Mouse (Mus musculus): ENCODE data around the gene Gtf3c1.
A peak's percentile ranks its signal among the peaks of the same experiment; 100 is the strongest.

Gtf3c1 gene

DNA sequence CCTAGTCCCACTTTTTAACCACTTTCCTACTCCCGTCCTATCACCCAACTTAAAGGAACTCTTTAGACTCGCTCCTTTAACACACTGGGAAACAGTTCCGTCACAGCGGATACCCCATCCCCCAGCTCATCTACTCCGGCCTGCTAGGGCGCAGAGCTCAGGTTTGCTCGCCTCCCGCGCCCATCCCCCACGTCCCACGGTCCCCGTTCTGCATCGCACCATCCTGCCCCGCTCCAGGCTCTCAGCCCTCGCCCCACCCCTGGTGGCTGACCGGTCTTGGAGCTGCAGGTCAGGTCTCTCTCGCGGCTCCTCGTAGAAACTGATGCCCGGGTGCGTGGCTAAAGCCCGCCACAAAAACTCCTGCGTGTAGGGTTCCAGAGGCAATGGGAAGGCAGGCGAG, 394 bp downstream of the Gtf3c1 start:
- peak; percentile 73 for DNase-seq (ENCODE audit: low spot score)

GRCm38 (mm10) chr7:125702791-125703190, 4.8 kb downstream of the Gtf3c1 start:
- no peak for DNase-seq (ENCODE audit: low spot score)

DNA sequence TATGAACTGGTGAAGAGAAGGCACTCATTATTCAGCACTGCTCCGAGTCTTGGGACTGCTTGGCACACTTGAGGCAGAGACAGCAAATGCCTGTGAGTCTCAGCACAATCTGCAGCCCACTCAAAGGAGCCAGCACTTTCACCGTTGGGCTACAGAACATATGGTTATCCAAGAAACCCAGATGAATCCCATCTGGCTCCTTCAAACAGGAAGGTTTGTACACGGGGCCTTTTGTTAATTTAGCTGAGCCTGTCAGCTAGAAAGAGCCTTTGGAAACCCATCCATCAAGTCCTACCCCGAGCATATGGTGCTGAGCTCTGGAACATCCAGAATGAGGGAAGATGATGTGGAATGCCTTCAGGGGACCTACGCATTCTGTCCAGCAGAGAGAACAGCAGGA, 13.5 kb downstream of the Gtf3c1 start:
- DNase-seq (ENCODE audit: low spot score) = no peak

DNA sequence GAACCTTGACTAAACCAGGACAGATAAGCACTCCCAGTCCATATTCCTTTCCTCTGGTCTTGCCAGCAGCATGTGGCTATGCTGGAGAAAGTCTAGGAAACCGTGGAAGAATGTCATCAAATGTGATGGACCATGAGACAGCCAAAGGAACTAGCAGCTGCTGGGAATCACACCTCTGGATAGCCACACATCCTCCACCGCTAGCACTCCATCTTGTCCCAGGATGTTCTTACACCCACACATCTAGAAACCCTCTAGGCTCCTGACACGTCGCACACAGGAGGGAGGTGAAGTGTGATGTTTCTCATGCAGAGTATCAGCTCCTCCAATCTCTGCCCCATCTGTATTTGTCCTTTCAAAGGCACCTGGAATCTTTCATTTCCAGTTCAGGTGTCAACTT, 17.1 kb downstream of the Gtf3c1 start:
- DNase-seq (ENCODE audit: low spot score) = no peak

GRCm38 (mm10) chr7:125679936-125680335, 27.6 kb downstream of the Gtf3c1 start:
- DNase-seq (ENCODE audit: low spot score) = no peak

DNA sequence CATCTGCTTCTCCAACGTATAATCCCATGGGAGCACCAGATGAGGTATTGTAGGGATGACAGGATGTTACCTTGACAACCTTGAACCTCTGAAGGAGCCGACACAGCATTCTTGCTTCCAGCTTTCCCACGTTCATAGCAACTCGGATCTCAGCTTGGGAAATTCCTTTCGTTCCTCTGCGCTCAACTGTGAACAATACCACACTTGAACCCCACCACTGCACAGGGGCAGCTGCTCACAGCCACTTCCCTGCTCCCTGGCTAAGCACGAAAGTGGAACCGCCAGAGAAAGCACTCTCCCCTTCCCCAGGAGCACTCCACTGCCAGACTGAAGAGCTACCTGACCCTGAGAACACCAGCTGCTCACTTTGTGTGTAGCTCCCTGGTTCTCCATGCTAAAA, 28.8 kb downstream of the Gtf3c1 start:
- no peak for DNase-seq (ENCODE audit: low spot score)

DNA sequence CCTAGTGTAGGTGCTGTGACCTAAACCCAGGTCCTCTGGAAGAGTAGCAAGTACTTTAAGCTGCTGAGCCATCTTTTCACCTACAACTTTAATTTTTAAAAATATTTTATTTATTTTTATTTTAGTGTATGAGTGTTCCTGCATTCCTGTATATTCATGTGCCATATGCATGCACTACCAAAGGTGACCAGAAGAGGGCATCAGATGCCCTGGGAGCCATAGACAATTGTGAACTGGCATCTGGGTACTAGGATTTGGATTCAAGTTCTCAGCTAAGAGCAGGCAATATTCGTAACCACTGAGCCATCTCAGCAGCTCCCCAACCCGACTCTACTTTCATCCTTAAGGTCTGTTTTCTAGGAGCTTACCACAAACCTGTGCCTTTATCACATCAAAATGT, 32.7 kb downstream of the Gtf3c1 start:
- DNase-seq (ENCODE audit: low spot score) = peak; percentile 45

DNA sequence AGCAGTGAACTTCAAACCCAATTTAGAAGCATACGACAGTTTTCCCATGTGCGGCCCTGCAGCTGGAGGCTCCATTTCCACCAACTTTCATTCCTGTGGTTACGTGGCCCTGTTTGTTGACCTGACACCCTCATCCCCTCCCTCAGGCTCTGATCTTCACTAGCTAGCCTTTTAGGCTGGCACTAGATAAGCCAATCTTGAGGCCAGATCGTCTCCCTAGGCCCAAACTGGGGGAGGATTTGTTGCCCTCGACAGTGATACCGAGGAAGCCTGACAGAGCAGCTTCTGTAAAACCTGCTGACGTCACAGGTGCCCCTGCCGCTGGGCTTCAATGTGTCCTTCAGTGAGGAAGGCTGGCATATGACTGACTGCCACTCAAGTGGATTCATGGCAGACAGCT, 36.2 kb downstream of the Gtf3c1 start:
- no peak for DNase-seq (ENCODE audit: low spot score)

- DNase-seq (ENCODE audit: low spot score) = no peak
These were observed 36.7 kb downstream of the Gtf3c1 start for GRCm38 (mm10) chr7:125670865-125671264.

- no peak for DNase-seq (ENCODE audit: low spot score)
These were observed 43.9 kb downstream of the Gtf3c1 start for GRCm38 (mm10) chr7:125663654-125664053.

- DNase-seq (ENCODE audit: low spot score) = no peak
These were observed 50.1 kb downstream of the Gtf3c1 start for GRCm38 (mm10) chr7:125657511-125657910.

- DNase-seq (ENCODE audit: low spot score) = no peak
These were observed 58.6 kb downstream of the Gtf3c1 start for GRCm38 (mm10) chr7:125649013-125649412.

DNA sequence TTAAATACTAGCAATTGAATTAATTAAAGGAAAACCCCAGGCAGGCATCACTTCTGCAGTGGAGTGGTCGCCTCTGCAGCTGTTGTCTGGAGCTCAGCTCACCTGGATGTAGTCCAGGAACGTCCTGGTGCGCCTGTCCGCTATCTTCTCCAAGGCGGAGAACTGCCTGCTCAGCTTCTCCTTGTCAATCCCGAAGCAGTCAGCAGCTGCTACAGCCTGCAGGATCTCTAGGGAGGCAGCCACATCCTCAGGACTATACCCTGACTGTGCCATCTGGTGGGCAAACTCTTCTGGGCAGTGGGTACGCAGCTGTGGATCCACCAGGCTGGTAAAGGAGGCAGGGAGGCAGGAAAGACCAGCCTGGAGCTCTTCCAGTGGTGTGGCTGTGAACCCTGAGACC, 62.2 kb downstream of the Gtf3c1 start:
- DNase-seq (ENCODE audit: low spot score) = no peak

DNA sequence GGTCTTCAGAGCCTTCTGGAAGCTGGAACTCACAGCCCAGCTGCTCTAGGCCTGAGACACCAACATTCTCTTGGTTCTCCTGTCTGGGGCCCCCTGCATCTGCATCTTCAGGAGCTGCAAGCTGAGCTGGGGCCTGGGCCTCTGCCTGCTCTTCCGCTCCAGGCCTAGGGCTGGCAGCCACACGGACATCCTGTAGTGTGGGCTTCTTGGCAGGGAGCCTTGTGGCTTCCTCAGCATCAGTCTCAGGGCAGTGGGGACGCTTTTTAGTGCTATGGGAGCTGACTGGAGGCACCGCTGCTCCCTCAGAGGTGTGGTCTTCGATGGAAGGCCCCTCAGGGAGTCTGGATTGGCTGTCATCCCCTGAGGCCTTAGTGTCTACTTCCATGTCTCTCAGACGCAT, 63.7 kb downstream of the Gtf3c1 start:
- no peak for DNase-seq (ENCODE audit: low spot score)

DNA sequence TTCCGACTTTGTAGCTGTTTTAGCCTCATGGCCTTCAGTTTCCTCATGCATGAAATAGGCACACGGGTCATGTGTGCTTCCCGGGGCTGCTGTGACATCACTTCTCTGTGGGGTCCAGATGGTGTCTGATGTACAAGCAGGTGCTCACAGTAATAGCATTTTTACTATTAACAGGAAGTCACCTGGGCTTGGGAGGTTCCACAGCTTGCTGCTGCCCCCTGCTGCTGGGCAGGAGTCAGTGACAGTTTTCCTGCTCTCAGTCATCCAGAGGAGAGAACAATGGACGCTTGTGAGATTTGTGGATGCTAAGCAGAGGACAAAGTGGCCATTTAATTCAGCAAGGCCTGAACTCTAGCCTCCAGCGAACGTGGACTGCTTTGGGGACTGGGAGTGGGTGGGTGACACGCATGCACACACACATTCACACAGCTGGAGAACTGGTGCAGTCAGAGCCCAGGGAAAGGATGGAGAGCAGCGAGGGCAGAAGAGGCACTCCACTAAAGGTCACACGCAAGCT, 68.7 kb downstream of the Gtf3c1 start:
- DNase-seq (ENCODE audit: low spot score) = peak; percentile 58

DNA sequence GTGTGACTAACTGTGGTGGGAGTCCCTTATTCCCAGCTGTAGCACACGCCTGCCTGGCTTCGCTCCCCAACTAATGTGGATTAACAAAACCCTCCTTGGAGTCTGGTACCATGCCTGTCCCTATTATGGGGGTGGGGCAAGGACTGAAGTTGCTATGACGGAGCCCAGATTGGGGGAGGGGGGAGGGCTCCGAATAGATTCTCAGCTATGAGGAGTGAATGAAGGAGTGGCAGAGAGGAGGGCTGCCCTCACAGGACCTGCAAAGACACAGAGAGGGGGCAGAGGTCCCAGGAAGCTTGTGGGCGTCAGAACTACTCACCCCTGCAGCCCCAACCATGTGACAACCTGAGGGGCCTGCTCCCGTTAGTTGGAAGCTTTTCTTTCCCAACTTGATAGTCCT, 69.2 kb downstream of the Gtf3c1 start:
- no peak for DNase-seq (ENCODE audit: low spot score)

- no peak for DNase-seq (ENCODE audit: low spot score)
These were observed 70.1 kb downstream of the Gtf3c1 start for GRCm38 (mm10) chr7:125637220-125638140.

GRCm38 (mm10) chr7:125630989-125631388, 76.6 kb downstream of the Gtf3c1 start:
- no peak for DNase-seq (ENCODE audit: low spot score)

GRCm38 (mm10) chr7:125630317-125630716, 77.3 kb downstream of the Gtf3c1 start:
- DNase-seq (ENCODE audit: low spot score) = no peak

DNA sequence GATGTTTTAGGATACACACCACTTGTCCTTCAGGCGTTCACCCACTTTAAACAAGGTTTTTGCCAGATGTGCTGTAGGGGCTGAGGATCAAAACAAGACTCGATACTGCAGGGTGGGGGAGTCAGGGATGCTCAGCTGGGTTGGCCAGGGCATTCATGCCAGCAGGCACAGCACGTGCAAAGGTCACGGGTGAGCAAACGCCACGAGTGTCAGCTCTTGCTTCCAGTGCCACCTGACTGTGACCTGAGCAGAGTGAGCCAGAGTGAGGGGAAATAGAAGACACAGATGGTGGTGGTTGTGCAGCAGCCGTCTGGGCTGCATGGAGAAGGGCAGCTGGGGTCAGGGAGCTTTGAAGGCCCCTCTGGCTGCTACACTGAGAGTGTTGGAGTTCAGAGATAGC, 81.8 kb downstream of the Gtf3c1 start:
- no peak for DNase-seq (ENCODE audit: low spot score)

DNA sequence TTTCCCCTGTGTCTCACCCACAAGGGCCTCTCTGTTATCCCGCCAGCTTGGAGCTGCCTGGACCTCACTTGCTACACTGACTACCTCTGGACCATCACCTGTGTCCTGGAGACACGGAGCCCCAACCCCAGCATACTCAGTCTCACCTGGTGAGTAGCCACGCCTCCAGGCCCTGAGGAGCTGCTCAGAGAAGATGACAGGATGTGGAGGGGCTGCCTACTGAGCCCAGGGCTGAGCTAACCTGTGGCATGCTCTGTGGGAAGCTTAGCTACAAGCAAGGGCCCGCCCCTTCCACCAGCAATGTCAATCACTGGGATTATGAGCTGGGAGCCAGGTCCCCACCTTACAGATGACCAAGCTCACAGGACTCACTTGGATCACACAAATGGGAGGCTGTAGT, 82.4 kb downstream of the Gtf3c1 start:
- DNase-seq (ENCODE audit: low spot score) = no peak

GRCm38 (mm10) chr7:125622741-125623685, 84.6 kb downstream of the Gtf3c1 start:
- no peak for DNase-seq (ENCODE audit: low spot score)

DNA sequence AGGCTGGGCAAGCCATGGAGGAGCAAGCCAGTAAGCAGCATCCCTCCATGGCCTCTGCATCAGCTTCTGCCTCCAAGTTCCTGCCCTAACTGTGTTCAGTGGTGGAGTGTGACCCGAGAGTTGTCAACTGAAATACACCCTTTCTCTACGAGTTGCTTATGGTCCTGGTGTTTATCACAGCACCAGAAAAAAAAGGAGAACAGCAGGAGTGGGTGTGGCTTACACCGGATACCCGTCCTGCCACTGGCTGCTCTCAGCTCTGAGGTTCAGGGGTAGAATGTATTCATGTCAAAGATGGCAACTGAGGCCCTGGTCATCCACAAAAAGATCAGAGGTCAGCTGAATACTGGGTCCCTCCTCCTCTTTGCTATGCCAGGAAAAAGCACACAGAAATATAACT, 87.5 kb downstream of the Gtf3c1 start:
- DNase-seq (ENCODE audit: low spot score) = no peak

Measured in urinary bladder, postnatal 14 days (tissue).